Mouse (Mus musculus) embryonic fibroblast, embryonic 13.5 days (primary cell): ENCODE measurements at regions not wholly inside any gene's neighbourhood (a gene's known extent, or its start where the extent isn't known, plus 50 kb on each side); places are given as distances from the start of the nearest gene placed in this dataset.

ENCODE experiments used
- H3K27ac ChIP-seq: 2 replicates; pipeline ENCODE4 v1.5.1; 2012; ENCODE audit warnings: low read length, control low read depth, inconsistent platforms; ENCODE audit not compliant: insufficient read depth
- H3K4me1 ChIP-seq: 2 replicates; pipeline ENCODE4 v1.6.1; 2011; ENCODE audit warnings: low read length; ENCODE audit not compliant: control insufficient read depth, insufficient read depth
- H3K4me3 ChIP-seq: 2 replicates; pipeline ENCODE4 v1.5.1; 2011; ENCODE audit warnings: mild to moderate bottlenecking, control low read depth, low read length; ENCODE audit not compliant: insufficient read depth
- CTCF ChIP-seq: IDR thresholded peaks from 2 replicates; pipeline ENCODE4 v1.5.1; 2011; ENCODE audit warnings: mild to moderate bottlenecking, control low read depth, low read length, moderate library complexity, borderline replicate concordance; ENCODE audit not compliant: insufficient read depth
- POLR2A ChIP-seq: IDR thresholded peaks from 2 replicates; pipeline ENCODE4 v1.6.1; 2011; ENCODE audit warnings: low read depth, mild to moderate bottlenecking, control low read depth, low read length, moderate library complexity

DNA sequence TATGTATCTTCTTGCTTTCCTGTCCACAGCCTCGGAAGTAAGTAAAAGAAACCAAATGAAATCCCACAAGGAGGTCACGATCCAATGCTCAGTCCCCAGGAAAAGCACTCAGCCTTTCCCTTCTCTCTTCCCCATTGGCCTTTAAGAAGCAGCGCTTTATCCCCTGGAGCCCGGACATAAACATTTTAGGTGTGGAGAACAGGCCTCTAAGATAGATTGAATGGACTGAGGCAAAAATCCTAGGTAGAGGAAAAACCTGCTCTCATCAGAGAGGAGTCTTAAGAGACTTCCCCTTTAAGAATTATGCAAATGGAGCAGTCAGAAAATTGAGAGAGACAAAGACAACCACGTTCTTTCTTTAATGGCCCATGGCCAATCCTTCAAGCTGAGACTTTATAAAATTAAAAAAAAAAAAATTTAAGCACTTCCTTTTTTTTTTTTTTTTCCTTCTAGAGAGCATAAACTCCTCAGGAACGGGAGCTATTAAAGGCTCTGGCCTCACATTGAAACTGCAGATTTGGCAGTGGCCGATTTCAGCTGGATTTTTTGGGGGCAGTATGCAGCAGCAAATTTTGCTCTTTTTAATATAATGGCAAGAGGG is 1020.5 kb downstream of the 9330182O14Rik start:
- Histone ChIP-seq H3K27ac (no peak overlapping the region), H3K4me1 (no peaks in the 10 kb centered on the region), H3K4me3 (no peak overlapping the region)
- TF ChIP-seq POLR2A (no peak), CTCF (no peak)

DNA sequence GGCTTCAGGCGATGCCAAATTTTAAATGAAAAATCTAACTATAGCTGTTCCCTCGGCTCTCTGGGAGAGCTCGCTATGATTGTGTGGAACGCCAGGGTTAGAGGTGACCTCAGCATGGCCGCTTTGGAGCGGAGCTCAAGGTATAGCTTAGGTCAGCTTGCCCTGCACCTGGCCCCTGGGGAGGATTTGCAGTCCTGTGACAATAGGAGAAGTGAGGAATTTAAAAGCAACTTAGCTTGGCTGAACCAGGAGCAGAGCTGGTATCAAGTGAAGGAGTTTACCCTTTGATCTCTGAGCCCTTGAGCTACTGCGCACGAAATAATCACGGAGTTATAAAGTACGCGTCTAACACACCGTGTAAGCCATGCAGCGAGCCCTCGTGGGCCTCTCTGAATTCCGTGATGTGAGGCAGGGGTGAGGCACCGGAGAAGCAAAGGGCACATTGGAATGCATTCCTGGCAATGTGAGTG is 1021.0 kb downstream of the 9330182O14Rik start:
- H3K4me1 ChIP-seq = no peaks in the 10 kb centered on the region
- no peak for TF ChIP-seq POLR2A
- no peak for TF ChIP-seq CTCF
- no peak overlapping the region for H3K27ac ChIP-seq
- no peak overlapping the region for H3K4me3 ChIP-seq

DNA sequence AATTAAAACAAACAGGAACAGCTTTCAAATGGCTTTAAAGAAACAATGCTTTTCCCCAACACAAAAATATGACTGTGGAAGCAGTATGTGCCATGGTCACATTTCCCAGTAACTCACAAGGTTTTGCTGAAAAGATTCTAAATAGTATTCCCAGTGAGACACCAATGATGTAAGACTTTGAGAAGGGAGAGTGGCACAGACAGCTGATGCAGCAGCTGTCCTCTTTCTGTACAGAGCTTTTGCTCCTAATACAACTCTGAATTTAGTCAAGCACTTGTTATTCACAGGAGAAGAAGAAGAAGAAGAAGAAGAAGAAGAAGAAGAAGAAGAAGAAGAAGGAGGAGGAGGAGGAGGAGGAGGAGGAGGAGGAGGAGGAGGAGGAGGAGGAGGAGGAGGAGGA is 1023.6 kb downstream of the 9330182O14Rik start:
- Histone ChIP-seq H3K27ac (no peak overlapping the region), H3K4me3 (no peak overlapping the region), H3K4me1 (no peaks in the 10 kb centered on the region)
- TF ChIP-seq CTCF = no peak
- no peak for TF ChIP-seq POLR2A

DNA sequence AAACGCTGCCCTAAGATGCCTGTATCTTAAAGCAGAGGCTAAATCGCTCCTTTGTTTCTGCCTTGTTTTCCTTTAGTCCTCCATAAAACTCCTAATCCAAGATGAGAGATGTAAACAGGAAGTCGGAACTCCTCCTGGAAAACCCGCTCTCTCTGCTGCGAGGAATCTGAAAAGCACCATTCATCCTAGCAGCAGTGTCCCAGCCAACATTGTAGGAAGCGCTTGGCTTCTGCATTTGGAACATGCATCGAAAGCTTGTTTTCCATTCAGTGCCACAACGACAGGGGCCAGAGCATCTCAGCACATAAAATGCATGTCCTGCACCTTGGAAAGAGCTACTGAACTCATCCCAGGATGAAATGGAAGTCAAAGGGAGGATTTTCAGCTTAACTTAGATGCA is 1028.1 kb downstream of the 9330182O14Rik start:
- H3K27ac ChIP-seq = no peak overlapping the region
- TF ChIP-seq POLR2A (no peak), CTCF (no peak)
- no peaks in the 10 kb centered on the region for H3K4me1 ChIP-seq
- H3K4me3 ChIP-seq = no peak overlapping the region

DNA sequence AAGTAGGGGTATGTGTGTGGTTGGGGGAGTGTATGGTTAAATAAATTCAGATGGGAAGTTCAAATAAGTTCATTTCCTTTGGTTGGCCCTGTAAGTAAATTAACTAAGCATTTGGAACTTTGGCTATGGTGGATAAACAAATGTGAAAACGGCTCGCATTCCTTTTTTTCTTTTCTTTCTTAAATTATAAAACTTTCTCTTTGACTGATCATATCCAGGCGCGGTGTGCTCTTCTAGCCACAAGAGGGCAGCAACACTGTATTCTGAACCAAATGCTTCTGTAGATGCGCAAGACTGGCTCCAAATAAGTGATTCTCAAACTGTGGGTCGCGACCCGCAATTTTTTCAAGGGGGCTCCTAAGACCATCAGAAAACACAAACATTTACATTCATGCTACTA is 1028.6 kb downstream of the 9330182O14Rik start:
- no peaks in the 10 kb centered on the region for H3K4me1 ChIP-seq
- TF ChIP-seq POLR2A = no peak
- peak; percentile 54; the same call in 1 of the 2 replicates for TF ChIP-seq CTCF
- H3K27ac ChIP-seq = no peak overlapping the region
- H3K4me3 ChIP-seq = no peak overlapping the region

DNA sequence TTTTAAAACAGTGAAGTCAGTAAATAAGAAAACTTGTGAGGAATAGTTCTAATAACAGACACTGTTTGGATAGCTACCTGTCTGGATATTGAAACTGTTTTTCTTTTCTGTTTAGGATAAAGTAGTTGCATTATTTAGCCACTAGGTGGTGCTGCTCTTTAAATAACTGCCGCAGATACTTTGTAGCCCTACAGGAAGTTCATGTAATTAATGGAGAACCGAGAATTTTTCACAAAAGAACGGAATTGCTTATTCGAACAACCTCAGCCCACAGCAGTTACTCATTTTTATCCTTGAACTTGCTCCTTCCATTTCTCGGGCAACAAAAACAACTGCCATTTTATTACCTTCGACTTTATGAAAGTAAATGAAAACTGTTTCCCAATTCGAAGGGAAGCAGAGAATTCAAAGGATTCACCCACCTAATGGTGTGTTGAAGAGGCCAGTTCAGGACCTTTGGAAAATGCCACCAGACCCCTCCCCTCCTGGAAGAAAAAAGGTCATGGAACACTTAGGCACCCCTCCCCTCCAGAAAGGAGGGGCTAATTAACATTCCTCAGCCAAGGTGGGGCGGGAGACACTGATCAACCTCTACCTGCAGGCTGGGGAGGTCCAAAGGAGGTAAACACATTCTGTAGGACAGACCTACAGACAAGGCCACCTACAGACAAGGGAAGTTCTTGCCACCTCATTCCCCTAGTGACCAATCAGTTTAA is 1029.6 kb downstream of the 9330182O14Rik start:
- H3K27ac ChIP-seq = no peak overlapping the region
- peak overlapping the region; percentile 14; the same call in 1 of the 2 replicates for H3K4me3 ChIP-seq
- TF ChIP-seq POLR2A = no peak
- TF ChIP-seq CTCF = no peak
- H3K4me1 ChIP-seq = no peaks in the 10 kb centered on the region

DNA sequence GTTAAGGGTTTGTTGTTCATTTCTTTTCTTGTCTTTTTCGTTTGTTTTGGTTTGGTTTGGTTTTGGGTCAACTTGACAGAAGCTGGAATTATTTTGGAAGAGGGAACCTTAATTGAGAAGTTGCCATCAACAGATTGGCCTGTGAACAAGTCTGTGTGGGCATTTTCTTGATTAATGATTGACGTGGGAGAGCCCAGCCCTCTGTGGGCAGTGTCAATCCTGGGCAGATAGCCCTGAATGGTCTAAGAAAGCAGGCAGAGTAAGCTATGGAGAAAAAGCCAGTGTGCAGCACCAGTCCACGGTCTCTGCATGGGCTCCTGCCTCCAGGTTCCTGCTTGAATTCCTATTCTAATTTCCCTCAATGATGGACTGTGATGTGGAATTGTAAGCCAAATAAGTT is 1031.4 kb downstream of the 9330182O14Rik start:
- TF ChIP-seq CTCF (no peak), POLR2A (no peak)
- Histone ChIP-seq H3K4me1 (no peaks in the 10 kb centered on the region), H3K4me3 (no peak overlapping the region), H3K27ac (no peak overlapping the region)

DNA sequence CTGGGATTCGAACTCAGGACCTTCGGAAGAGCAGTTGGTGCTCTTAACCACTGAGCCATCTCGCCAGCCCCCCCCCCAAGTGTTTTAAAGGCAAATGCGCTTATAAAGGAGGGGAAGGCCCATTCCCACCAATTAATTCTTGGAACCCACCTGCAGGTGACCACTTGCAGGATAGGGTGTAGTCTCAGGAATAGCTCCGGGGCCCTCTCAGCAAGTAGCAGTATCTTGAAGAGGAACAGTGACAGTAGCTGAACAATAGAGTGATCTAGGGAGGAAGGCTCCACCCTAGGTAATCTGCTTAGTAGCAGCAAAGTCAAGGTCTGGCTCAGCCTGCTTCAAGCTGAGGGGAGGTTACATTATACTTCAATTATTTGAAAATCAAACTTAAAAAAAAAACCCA is 1056.6 kb downstream of the 9330182O14Rik start:
- no peaks in the 10 kb centered on the region for H3K4me1 ChIP-seq

DNA sequence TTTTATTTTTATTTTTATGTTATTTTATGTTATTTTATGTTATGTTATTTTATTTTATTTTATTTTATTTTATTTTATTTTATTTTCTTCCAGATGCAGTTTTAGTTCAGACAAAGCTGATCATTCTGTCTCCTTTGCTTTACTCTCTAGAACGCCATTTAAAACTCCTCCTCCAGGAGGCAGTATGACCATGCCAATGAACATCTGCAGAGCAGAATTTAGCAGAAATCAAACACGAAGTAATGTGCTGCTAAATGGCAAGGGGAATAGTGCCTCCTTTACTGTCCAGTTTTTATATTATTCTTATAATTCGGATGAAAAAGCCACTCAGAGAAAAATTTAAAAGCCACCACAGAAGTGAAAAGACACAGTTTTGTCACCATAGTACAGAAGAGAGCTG is 1059.1 kb downstream of the 9330182O14Rik start:
- Histone ChIP-seq H3K27ac (no peak overlapping the region), H3K4me3 (no peak overlapping the region), H3K4me1 (no peaks in the 10 kb centered on the region)
- TF ChIP-seq CTCF = no peak

More for the DNA sequence above, 1056.6 kb downstream of the 9330182O14Rik start:
- no peak overlapping the region for H3K4me3 ChIP-seq
- H3K27ac ChIP-seq = no peak overlapping the region
- TF ChIP-seq CTCF = no peak
- TF ChIP-seq POLR2A = no peak

DNA sequence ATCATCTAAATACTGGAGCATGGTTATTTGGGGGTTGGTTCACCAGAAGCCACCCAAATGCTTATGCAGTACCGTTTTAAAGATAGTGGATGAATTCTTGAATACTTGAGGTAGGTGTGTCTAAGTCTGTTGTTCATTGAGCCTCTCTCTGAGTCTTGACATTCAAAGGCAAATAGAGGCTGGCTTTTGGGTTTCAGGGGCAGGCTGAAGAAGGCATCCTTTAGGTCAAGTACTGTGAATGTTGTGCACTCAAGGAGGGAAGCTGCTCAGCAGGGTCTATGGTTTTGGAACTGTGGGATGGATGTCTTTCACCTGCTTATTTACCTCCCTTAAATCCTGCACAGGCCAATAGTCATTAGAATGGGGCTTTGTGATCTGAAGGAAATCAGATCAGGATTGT is 1089.6 kb downstream of the 9330182O14Rik start:
- Histone ChIP-seq H3K4me1 (no peaks in the 10 kb centered on the region), H3K27ac (no peak overlapping the region), H3K4me3 (no peak overlapping the region)
- no peak for TF ChIP-seq POLR2A
